Mouse (Mus musculus) stomach, embryonic 14.5 days (tissue): ENCODE measurements around the gene Sctr. TPM values are rescaled to one million over a fixed set of nuclear protein-coding genes. Genes with fewer than 3 reads are reported as not detected.

Experiments used
- ATAC-seq: fragments of 200-750 bp; cut with Nextera tagmentation; 2 replicates; pipeline ENCODE4 v1.8.0; 2017; ENCODE audit warnings: low read depth, moderate TSS enrichment; ENCODE audit not compliant: insufficient number of reproducible peaks, insufficient read depth, low FRiP score
- H3K27ac ChIP-seq: fragments of 300-500 bp; sonication (generic); 2 replicates; pipeline ENCODE4 v1.5.1; 2014; ENCODE audit warnings: mild to moderate bottlenecking, low read length, moderate library complexity, mixed read lengths
- H3K27me3 ChIP-seq: fragments of 300-500 bp; sonication (generic); 2 replicates; pipeline ENCODE4 v1.6.1; 2014; ENCODE audit warnings: low read length, control low read depth, mixed read lengths; ENCODE audit not compliant: control insufficient read depth, insufficient read depth
- H3K36me3 ChIP-seq: fragments of 300-500 bp; sonication (generic); 2 replicates; pipeline ENCODE4 v1.6.1; 2014; ENCODE audit warnings: mild to moderate bottlenecking, control low read depth, low read length, moderate library complexity, mixed read lengths; ENCODE audit not compliant: control insufficient read depth, insufficient read depth
- H3K4me1 ChIP-seq: fragments of 300-500 bp; sonication (generic); 2 replicates; pipeline ENCODE4 v1.6.1; 2014; ENCODE audit warnings: low read length, control low read depth, mixed read lengths; ENCODE audit not compliant: control insufficient read depth, insufficient read depth
- H3K4me2 ChIP-seq: fragments of 300-500 bp; sonication (generic); replicated peaks from 2 replicates; pipeline ENCODE4 v1.6.1; 2014; ENCODE audit warnings: low read depth, low read length, control low read depth
- H3K4me3 ChIP-seq: fragments of 300-500 bp; sonication (generic); 2 replicates; pipeline ENCODE4 v1.5.1; 2014; ENCODE audit warnings: low read depth, low read length, control low read depth
- H3K9ac ChIP-seq: fragments of 300-500 bp; sonication (generic); replicated peaks from 2 replicates; pipeline ENCODE4 v1.6.1; 2014; ENCODE audit warnings: low read depth, mild to moderate bottlenecking, control low read depth, low read length, moderate library complexity, mixed read lengths
- H3K9me3 ChIP-seq: fragments of 300-500 bp; sonication (generic); 2 replicates; pipeline ENCODE4 v1.6.1; 2016; ENCODE audit warnings: low read depth, low read length, control low read depth; ENCODE audit not compliant: control insufficient read depth
- WGBS: fragments of 180-500 bp; shearing (Covaris S2); extraction: QIAGEN DNeasy Blood & Tissue Kit; methylation state at CpG from one replicate; pipeline ENCODE4 v1.1.7; 2014; 5-methylcytosine and 5-hydroxymethylcytosine counted together
- polyA plus RNA-seq: library from polyadenylated mRNA; unstranded; fragments of >200 nt; fragmentation: Nextera tagmentation; extraction: Ambion mirVana; gene quantifications from 2 replicates; pipeline ENCODE4 v1.2.1, GENCODE M21; 2014

Gene Sctr
- polyA plus RNA-seq, 1 experiment from 2014 or later, result 2.0 TPM

DNA sequence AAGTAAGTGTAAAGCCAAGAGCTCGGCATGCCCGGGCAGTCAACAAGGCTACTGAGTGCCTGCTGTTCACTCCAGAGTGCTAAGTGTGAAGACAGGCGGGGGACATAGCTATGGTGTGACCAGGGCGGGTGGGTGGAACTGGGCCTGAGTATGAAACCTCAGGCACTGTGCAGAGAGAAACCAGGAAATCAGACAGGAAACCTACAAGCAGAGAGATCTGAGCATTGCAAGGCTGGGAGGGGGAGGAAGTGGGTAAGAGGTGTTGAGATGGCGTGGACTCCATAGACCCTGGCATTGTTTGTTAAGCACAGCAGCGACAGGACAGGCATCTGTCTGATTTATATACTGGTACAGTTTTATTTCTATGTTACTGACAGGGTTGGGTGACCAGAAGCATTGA lies 48.8 kb downstream of the Sctr start:
- H3K4me2 ChIP-seq, result no peak overlapping the region
- no peak overlapping the region for H3K9ac ChIP-seq
- no peaks in the 10 kb centered on the region for H3K36me3 ChIP-seq
- H3K4me1 ChIP-seq, result no peaks in the 10 kb centered on the region
- 76% methylated on average over 6 of the region's 6 CpGs for WGBS
- no peaks in the 10 kb centered on the region for H3K9me3 ChIP-seq
- H3K4me3 ChIP-seq, result no peak overlapping the region
- ATAC-seq, result no peak
- no peak overlapping the region for H3K27ac ChIP-seq
- H3K27me3 ChIP-seq, result no peaks in the 10 kb centered on the region

DNA sequence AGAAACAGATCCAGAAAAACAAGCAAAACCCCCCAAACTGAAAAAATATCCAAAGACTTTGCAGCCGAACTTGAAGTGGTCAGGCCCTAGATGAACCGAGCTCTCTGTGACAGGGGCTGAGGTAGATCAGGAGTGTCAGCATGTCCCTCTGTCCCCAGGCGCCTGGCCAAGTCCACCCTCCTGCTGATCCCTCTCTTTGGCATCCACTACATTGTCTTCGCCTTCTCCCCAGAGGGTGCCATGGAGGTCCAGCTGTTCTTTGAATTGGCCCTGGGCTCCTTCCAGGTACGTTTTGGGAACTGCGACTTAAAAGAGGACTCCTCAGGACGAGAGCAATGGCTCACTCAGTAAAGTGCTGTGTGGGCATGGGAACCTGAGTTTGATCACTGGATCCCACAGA lies 49.5 kb downstream of the Sctr start:
- H3K27ac ChIP-seq, result no peak overlapping the region
- H3K27me3 ChIP-seq, result no peaks in the 10 kb centered on the region
- H3K4me2 ChIP-seq, result no peak overlapping the region
- no peak overlapping the region for H3K4me3 ChIP-seq
- no peaks in the 10 kb centered on the region for H3K4me1 ChIP-seq
- H3K36me3 ChIP-seq, result no peaks in the 10 kb centered on the region
- no peak for ATAC-seq
- no peaks in the 10 kb centered on the region for H3K9me3 ChIP-seq
- no peak overlapping the region for H3K9ac ChIP-seq
- WGBS, result 72% methylated on average over 7 of the region's 7 CpGs

DNA sequence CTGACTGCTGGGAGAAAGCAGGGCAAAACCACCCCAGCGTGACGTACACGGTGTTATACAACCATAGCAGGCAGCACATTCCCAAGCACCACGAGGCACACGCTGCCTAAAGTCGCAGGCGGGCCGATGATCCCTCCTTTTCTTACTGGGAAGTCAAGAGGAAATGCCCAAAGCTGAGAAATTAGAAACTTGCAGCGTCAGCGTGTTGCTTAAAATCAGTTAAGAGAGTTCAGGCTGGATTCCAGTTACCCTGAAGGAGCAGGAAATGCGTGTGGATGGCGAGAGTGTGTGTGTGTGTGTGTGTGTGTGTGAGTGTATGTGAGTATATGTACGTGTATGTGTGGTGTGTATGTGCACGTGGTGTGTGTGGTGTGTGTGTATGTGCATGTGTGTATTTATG lies 50.4 kb downstream of the Sctr start:
- Histone ChIP-seq H3K4me2 (no peak overlapping the region), H3K36me3 (no peaks in the 10 kb centered on the region), H3K27ac (no peak overlapping the region), H3K27me3 (no peaks in the 10 kb centered on the region), H3K4me3 (no peak overlapping the region), H3K4me1 (no peaks in the 10 kb centered on the region), H3K9me3 (no peaks in the 10 kb centered on the region), H3K9ac (no peak overlapping the region)
- 63% methylated on average over 14 of the region's 14 CpGs for WGBS
- ATAC-seq, result no peak

DNA sequence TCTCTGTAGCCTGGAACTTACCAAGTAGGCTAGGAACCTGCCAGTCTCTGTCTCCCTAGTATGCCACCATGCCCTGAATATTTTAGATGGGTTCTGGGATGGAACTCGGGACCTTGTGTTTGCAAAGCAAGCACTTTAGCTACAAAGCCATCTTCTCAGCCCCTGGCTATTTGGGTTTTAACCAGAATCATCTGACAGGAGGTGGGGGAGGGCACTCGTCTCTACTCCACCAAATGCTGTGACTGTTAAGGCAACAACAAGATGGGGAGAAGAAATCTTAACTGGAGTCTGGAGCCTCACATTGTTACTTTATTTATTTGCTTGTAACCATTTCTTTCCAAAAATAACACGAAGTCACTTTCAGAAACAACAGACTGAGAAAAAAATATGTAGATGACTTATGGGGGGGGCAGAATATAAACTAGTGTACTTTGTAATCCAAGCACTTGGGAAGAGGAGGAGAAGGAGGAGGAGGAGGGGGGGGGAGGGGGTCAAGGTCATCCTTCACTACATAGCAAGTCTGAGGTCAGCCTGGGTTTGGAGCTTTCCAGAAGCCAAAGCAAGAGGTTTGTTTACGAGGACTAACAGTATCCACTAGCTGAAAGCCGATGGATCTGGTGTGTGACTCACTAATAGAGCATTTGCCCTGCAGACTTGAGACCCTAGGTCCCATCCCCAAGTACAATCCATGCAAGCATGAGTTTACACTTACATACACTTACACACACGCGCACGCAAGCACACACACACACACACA lies 51.2 kb downstream of the Sctr start:
- Histone ChIP-seq H3K4me1 (no peaks in the 10 kb centered on the region), H3K9me3 (no peaks in the 10 kb centered on the region), H3K4me3 (no peak overlapping the region), H3K4me2 (no peak overlapping the region), H3K27ac (no peak overlapping the region), H3K9ac (no peak overlapping the region), H3K27me3 (no peaks in the 10 kb centered on the region), H3K36me3 (no peaks in the 10 kb centered on the region)
- WGBS, result 58% methylated on average over 8 of the region's 8 CpGs
- no peak for ATAC-seq

DNA sequence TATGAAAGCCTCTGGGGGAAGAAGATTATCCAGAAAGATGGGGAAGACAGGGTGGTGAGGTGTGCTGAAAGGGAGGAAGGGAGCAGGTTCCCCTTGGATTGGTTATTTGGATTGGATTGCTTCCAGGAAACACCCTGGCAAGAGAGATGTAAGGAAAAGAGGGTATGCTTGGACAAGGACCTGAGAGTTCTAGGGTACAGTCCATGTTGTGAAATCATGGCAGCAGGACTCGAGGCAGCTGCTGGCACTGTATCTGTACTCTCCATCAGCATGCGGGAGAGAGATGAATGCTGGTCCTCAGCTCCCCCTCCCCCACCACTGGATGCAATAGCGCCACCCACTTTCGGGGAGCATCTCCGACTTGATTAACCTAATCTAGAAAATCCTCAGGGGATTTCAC lies 54.0 kb downstream of the Sctr start:
- H3K9ac ChIP-seq, result no peak overlapping the region
- H3K4me1 ChIP-seq, result no peaks in the 10 kb centered on the region
- no peaks in the 10 kb centered on the region for H3K27me3 ChIP-seq
- no peak overlapping the region for H3K4me3 ChIP-seq
- WGBS, result 71% methylated on average over 5 of the region's 5 CpGs
- H3K4me2 ChIP-seq, result no peak overlapping the region
- H3K36me3 ChIP-seq, result no peaks in the 10 kb centered on the region
- no peaks in the 10 kb centered on the region for H3K9me3 ChIP-seq
- H3K27ac ChIP-seq, result no peak overlapping the region
- ATAC-seq, result no peak

DNA sequence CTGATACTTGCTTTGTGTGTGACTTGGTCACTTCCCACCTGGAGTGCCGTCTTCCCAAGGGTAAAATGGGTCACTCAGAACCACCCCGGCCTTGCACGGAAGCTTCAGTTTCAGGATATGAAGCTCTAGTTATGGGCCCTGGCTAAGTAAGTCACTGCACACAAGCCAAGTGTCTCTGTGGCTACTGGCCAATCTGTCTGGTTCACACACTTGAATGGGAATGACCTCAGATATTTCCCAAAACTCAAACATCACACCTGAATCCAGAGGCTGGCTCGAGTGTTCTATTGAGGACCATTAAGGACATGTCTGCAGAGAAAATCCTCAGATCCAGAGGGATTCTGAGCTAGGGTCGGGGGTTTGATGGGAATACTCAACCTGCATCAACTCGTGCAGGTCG lies 55.5 kb downstream of the Sctr start:
- no peak for ATAC-seq
- no peak overlapping the region for H3K27ac ChIP-seq
- no peaks in the 10 kb centered on the region for H3K36me3 ChIP-seq
- no peaks in the 10 kb centered on the region for H3K9me3 ChIP-seq
- no peaks in the 10 kb centered on the region for H3K27me3 ChIP-seq
- no peaks in the 10 kb centered on the region for H3K4me1 ChIP-seq
- H3K9ac ChIP-seq, result no peak overlapping the region
- no peak overlapping the region for H3K4me2 ChIP-seq
- no peak overlapping the region for H3K4me3 ChIP-seq
- 89% methylated on average over 7 of the region's 7 CpGs for WGBS

DNA sequence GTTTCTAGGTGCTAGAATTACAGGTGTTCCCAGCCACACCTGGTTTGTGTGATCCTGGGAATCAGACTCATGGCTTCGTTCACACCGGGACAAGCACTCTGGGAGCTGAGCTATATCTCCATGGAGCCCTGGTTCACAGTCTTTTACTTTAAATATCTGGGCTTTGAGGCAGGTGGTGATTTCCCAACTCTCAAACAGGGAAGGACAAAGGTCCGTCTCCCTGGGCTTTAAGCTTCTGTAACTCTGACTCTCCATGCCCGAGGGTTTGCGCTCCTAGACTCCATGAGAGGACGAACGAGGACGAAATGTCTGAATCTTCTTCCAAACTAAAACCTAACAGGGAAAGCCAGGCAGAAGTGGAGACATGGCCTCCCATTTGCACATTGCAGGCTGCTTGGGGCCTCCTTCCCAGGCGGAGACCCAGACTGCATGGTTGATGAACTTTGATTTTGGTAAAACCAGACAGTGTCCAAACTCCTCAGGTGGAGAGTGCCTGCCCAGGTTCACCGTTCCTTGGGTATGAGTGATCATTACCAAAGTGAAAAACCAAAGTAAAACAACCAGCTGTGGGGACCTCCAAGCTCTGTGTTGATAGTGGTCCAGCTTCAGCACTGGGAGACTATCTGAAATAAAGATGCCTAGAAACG lies 57.5 kb downstream of the Sctr start:
- 93% methylated on average over 11 of the region's 11 CpGs for WGBS
- no peak overlapping the region for H3K4me3 ChIP-seq
- H3K9ac ChIP-seq, result no peak overlapping the region
- no peaks in the 10 kb centered on the region for H3K4me1 ChIP-seq
- no peaks in the 10 kb centered on the region for H3K27me3 ChIP-seq
- H3K36me3 ChIP-seq, result no peaks in the 10 kb centered on the region
- H3K9me3 ChIP-seq, result no peaks in the 10 kb centered on the region
- no peak for ATAC-seq
- H3K27ac ChIP-seq, result no peak overlapping the region
- no peak overlapping the region for H3K4me2 ChIP-seq

DNA sequence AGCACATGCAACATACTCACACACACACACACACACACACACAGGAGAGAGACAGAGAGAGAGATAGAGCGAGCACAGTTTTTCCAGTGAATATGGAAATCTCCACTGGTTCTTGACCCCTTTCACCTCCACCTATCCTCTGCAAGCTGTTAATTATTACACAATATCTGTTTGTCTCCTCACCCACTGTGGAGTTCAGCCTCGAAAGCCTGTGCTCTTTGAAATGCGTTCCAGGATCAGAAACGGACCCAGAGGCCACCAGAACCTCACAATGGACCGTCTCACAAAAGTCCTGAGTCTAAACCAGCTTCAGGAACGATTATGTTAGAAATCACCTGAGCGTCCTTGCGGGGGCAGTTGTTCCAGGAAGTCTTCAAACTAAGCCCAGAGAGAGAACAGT lies 59.5 kb downstream of the Sctr start:
- Histone ChIP-seq H3K27ac (no peak overlapping the region), H3K9ac (no peak overlapping the region), H3K9me3 (no peaks in the 10 kb centered on the region), H3K4me1 (no peaks in the 10 kb centered on the region), H3K4me2 (no peak overlapping the region), H3K36me3 (no peaks in the 10 kb centered on the region), H3K4me3 (no peak overlapping the region), H3K27me3 (no peaks in the 10 kb centered on the region)
- WGBS, result 73% methylated on average over 8 of the region's 8 CpGs
- no peak for ATAC-seq

DNA sequence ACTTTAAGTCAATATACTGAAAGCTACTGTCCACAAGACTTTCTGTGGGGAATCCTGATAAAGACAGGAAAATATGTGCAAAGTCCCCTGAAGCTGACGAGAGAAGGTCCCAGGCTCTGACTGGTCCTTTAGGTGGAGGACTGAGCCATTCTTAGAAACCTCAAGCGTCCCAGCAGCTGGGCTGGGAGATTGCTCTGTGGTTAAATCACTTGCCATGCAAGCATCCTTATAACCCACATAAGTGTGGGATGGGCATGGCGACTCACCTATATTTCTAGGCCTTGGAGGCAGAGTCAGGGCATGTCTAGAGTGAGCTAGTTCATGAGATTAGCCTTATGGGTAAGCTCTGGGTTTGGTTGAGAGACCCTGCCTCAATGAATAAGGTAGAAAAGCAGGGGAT lies 59.9 kb downstream of the Sctr start:
- Histone ChIP-seq H3K9ac (no peak overlapping the region), H3K4me2 (no peak overlapping the region), H3K27me3 (no peaks in the 10 kb centered on the region), H3K36me3 (no peaks in the 10 kb centered on the region), H3K27ac (no peak overlapping the region), H3K9me3 (no peaks in the 10 kb centered on the region), H3K4me3 (no peak overlapping the region), H3K4me1 (no peaks in the 10 kb centered on the region)
- ATAC-seq, result no peak
- 84% methylated on average over 3 of the region's 3 CpGs for WGBS
